Mouse (Mus musculus): Measurements from ENCODE around the gene Prkce. TPM values are rescaled to one million over a fixed set of nuclear protein-coding genes. Genes with fewer than 3 reads are reported as not detected.

Prkce gene
- polyA plus RNA-seq, 1 experiment, result 1.9 TPM

- Histone ChIP-seq H3K36me3 (ENCODE audit: control insufficient read depth, insufficient read depth) (no peaks in the 10 kb centered on the region), H3K79me2 (ENCODE audit: control insufficient read depth, insufficient read depth) (no peaks in the 10 kb centered on the region), H3K27me3 (ENCODE audit: control insufficient read depth, insufficient read depth, insufficient read length) (no peaks in the 10 kb centered on the region), H3ac (ENCODE audit: control insufficient read depth, insufficient read length) (no peak overlapping the region), H3K4me2 (ENCODE audit: low read depth) (peak overlapping the region; percentile 85), H3K4me3 (peak overlapping the region; percentile 96)
- no peak for TF ChIP-seq POLR2AphosphoS2 (IDR thresholded peaks at IDR 0.05; ENCODE audit: insufficient read length, low read depth)
- TF ChIP-seq TCF12 (IDR thresholded peaks at IDR 0.05; ENCODE audit: insufficient read depth, poor library complexity, severe bottlenecking), result no peak
- TF ChIP-seq MAX (IDR thresholded peaks at IDR 0.05; ENCODE audit: low read depth), result no peak
- TF ChIP-seq MYOG (IDR thresholded peaks at IDR 0.05; ENCODE audit: control insufficient read depth in 1 of 3, insufficient read depth in 1 of 3, insufficient read length in 2 of 3, low read depth in 2 of 3), result no peak
- TF ChIP-seq MYOD1 (IDR thresholded peaks at IDR 0.05; ENCODE audit: control insufficient read depth in 1 of 3, insufficient read length in 2 of 3, low read depth in 2 of 3), result no peak
- TF ChIP-seq USF1 (IDR thresholded peaks at IDR 0.05; ENCODE audit: low read depth), result no peak
- no peak for TF ChIP-seq E2F4 (IDR thresholded peaks at IDR 0.05; ENCODE audit: insufficient read depth)
- TF ChIP-seq REST (IDR thresholded peaks at IDR 0.05; ENCODE audit: insufficient read depth, insufficient read length), result no peak
- TF ChIP-seq POLR2A (IDR thresholded peaks at IDR 0.05; ENCODE audit: insufficient read length, low read depth), result no peak
- no peak for TF ChIP-seq CEBPB (IDR thresholded peaks at IDR 0.05; ENCODE audit: insufficient read depth, poor library complexity, severe bottlenecking)
- TF ChIP-seq SRF (IDR thresholded peaks at IDR 0.05; ENCODE audit: control insufficient read depth, insufficient read length, low read depth), result no peak
- TF ChIP-seq TCF3 (IDR thresholded peaks at IDR 0.05; ENCODE audit: insufficient read length, low read depth), result no peak
These were observed 1.5 kb downstream of the Prkce start for GRCm38 (mm10) chr17:86169092-86169491.

DNA sequence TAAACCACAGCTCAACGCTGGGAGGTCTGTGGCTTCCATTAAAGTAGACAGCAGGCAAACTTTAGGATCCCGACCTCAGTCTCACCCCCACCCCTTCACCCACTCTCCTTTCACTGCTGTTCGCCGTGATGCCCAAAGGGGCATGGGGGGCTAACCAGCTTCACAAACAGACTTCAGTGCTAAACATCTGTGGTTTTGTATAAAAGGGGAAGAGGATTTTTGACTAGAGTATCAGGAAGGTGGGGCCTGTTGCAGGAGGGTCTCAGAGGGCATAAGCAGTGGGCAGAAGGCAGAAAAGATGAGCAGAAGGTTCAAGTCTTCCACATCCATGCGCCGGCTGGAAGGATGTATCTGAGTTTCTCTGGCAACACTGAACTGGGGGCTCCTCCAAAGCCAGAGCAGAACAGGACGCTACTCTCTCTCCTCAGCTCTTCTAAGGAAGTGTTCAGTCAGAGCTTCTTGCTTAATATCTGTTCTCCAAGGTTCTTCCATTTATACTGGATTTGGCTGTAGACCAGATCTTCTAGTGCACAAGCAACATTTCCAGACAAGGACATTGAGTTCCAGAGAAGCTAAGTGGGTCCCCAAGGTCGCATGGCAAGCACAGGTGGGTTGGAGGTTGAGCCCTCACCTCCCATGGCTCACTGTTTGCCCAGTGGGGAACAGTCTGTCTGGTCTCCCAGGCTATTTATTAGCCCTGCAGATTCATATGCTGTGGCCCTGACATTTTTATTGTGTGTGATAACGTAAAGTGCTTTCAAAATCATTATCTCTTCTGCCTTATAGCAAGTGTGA is 2.8 kb downstream of the Prkce start:
- H3K4me3 ChIP-seq, result no peak overlapping the region
- H3K4me2 ChIP-seq (ENCODE audit: low read depth), result no peak overlapping the region
- H3K27me3 ChIP-seq (ENCODE audit: control insufficient read depth, insufficient read depth, insufficient read length), result no peaks in the 10 kb centered on the region
- no peak overlapping the region for H3ac ChIP-seq (ENCODE audit: control insufficient read depth, insufficient read length)
- no peaks in the 10 kb centered on the region for H3K36me3 ChIP-seq (ENCODE audit: control insufficient read depth, insufficient read depth)
- no peak for TF ChIP-seq MYOG (IDR thresholded peaks at IDR 0.05; ENCODE audit: control insufficient read depth in 1 of 3, insufficient read depth in 1 of 3, insufficient read length in 2 of 3, low read depth in 2 of 3)
- no peak for TF ChIP-seq MAX (IDR thresholded peaks at IDR 0.05; ENCODE audit: low read depth)
- TF ChIP-seq MYOD1 (IDR thresholded peaks at IDR 0.05; ENCODE audit: control insufficient read depth in 1 of 3, insufficient read length in 2 of 3, low read depth in 2 of 3), result no peak
- TF ChIP-seq REST (IDR thresholded peaks at IDR 0.05; ENCODE audit: insufficient read depth, insufficient read length), result no peak
- TF ChIP-seq POLR2A (IDR thresholded peaks at IDR 0.05; ENCODE audit: insufficient read length, low read depth), result no peak
- TF ChIP-seq POLR2AphosphoS2 (IDR thresholded peaks at IDR 0.05; ENCODE audit: insufficient read length, low read depth), result no peak
- no peak for TF ChIP-seq TCF12 (IDR thresholded peaks at IDR 0.05; ENCODE audit: insufficient read depth, poor library complexity, severe bottlenecking)
- no peak for TF ChIP-seq E2F4 (IDR thresholded peaks at IDR 0.05; ENCODE audit: insufficient read depth)
- no peak for TF ChIP-seq CEBPB (IDR thresholded peaks at IDR 0.05; ENCODE audit: insufficient read depth, poor library complexity, severe bottlenecking)
- no peak for TF ChIP-seq USF1 (IDR thresholded peaks at IDR 0.05; ENCODE audit: low read depth)
- TF ChIP-seq SRF (IDR thresholded peaks at IDR 0.05; ENCODE audit: control insufficient read depth, insufficient read length, low read depth), result no peak
- TF ChIP-seq TCF3 (IDR thresholded peaks at IDR 0.05; ENCODE audit: insufficient read length, low read depth), result no peak
- no peaks in the 10 kb centered on the region for H3K79me2 ChIP-seq (ENCODE audit: control insufficient read depth, insufficient read depth)

DNA sequence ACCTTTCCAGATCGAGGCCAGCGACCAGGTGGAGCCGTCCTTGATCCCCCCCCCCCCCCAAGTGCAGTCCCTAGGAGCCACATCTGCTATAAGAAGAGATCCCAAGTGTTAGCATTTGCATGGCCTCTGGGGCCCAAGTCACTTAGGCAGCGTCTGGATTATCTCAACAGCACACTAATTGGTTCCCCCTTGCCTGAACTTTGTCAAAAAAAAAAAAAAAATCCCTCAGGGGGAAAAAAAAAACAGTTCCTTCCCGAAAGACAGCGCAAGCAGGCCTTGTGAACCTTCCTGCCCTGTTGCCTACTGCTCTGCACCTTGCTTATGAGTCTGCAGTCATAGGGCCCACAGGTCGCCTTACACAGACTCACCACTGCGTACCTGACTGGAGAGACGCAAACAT is 7.9 kb downstream of the Prkce start:
- no peak overlapping the region for H3K4me3 ChIP-seq
- H3K36me3 ChIP-seq (ENCODE audit: control insufficient read depth, insufficient read depth), result no peaks in the 10 kb centered on the region
- no peaks in the 10 kb centered on the region for H3K27me3 ChIP-seq (ENCODE audit: control insufficient read depth, insufficient read depth, insufficient read length)
- no peaks in the 10 kb centered on the region for H3K79me2 ChIP-seq (ENCODE audit: control insufficient read depth, insufficient read depth)
- H3K4me2 ChIP-seq (ENCODE audit: low read depth), result no peak overlapping the region
- no peak for TF ChIP-seq POLR2A (IDR thresholded peaks at IDR 0.05; ENCODE audit: insufficient read length, low read depth)
- TF ChIP-seq MYOG (IDR thresholded peaks at IDR 0.05; ENCODE audit: control insufficient read depth in 1 of 3, insufficient read depth in 1 of 3, insufficient read length in 2 of 3, low read depth in 2 of 3), result no peak
- no peak for TF ChIP-seq SRF (IDR thresholded peaks at IDR 0.05; ENCODE audit: control insufficient read depth, insufficient read length, low read depth)
- no peak for TF ChIP-seq CEBPB (IDR thresholded peaks at IDR 0.05; ENCODE audit: insufficient read depth, poor library complexity, severe bottlenecking)
- TF ChIP-seq POLR2AphosphoS2 (IDR thresholded peaks at IDR 0.05; ENCODE audit: insufficient read length, low read depth), result no peak
- TF ChIP-seq USF1 (IDR thresholded peaks at IDR 0.05; ENCODE audit: low read depth), result no peak
- TF ChIP-seq TCF3 (IDR thresholded peaks at IDR 0.05; ENCODE audit: insufficient read length, low read depth), result no peak
- TF ChIP-seq MYOD1 (IDR thresholded peaks at IDR 0.05; ENCODE audit: control insufficient read depth in 1 of 3, insufficient read length in 2 of 3, low read depth in 2 of 3), result no peak
- no peak for TF ChIP-seq REST (IDR thresholded peaks at IDR 0.05; ENCODE audit: insufficient read depth, insufficient read length)
- TF ChIP-seq MAX (IDR thresholded peaks at IDR 0.05; ENCODE audit: low read depth), result no peak
- H3ac ChIP-seq (ENCODE audit: control insufficient read depth, insufficient read length), result no peak overlapping the region

- no peaks in the 10 kb centered on the region for H3K79me2 ChIP-seq (ENCODE audit: control insufficient read depth, insufficient read depth)
- no peak overlapping the region for H3K4me2 ChIP-seq (ENCODE audit: low read depth)
- no peak for TF ChIP-seq USF1 (IDR thresholded peaks at IDR 0.05; ENCODE audit: low read depth)
- no peak for TF ChIP-seq TCF12 (IDR thresholded peaks at IDR 0.05; ENCODE audit: insufficient read depth, poor library complexity, severe bottlenecking)
- TF ChIP-seq MYOG (IDR thresholded peaks at IDR 0.05; ENCODE audit: control insufficient read depth in 1 of 3, insufficient read depth in 1 of 3, insufficient read length in 2 of 3, low read depth in 2 of 3), result no peak
- no peak for TF ChIP-seq TCF3 (IDR thresholded peaks at IDR 0.05; ENCODE audit: insufficient read length, low read depth)
- no peak overlapping the region for H3K4me3 ChIP-seq
- H3K36me3 ChIP-seq (ENCODE audit: control insufficient read depth, insufficient read depth), result no peaks in the 10 kb centered on the region
- H3K27me3 ChIP-seq (ENCODE audit: control insufficient read depth, insufficient read depth, insufficient read length), result no peaks in the 10 kb centered on the region
- no peak overlapping the region for H3ac ChIP-seq (ENCODE audit: control insufficient read depth, insufficient read length)
These were observed 9.1 kb downstream of the Prkce start for GRCm38 (mm10) chr17:86176722-86177121.
